Mouse (Mus musculus) hindbrain, embryonic 11.5 days (tissue): ENCODE measurements at regions not wholly inside any gene's neighbourhood (a gene's known extent, or its start where the extent isn't known, plus 50 kb on each side); places are given as distances from the start of the nearest gene placed in this dataset.
A peak's percentile ranks its signal among the peaks of the same experiment; 100 is the strongest.

Source experiments
- ATAC-seq: fragments of 200-750 bp; cut with Nextera tagmentation; 2 replicates; pipeline ENCODE4 v1.8.0; 2017; ENCODE audit warnings: mild to moderate bottlenecking, moderate TSS enrichment, moderate library complexity; ENCODE audit not compliant: low FRiP score
- DNase-seq: peaks from one replicate; pipeline ENCODE4 v3.0.0-alpha.2; 2015; ENCODE audit warnings: low spot score
- H3K27ac ChIP-seq: fragments of 300-500 bp; sonication (generic); 2 replicates; pipeline ENCODE4 v1.5.1; 2014; ENCODE audit warnings: mild to moderate bottlenecking, low read depth, low read length
- H3K27me3 ChIP-seq: fragments of 300-500 bp; sonication (generic); 2 replicates; pipeline ENCODE4 v1.6.1; 2014; ENCODE audit warnings: mild to moderate bottlenecking, low read length, moderate library complexity, mixed read lengths; ENCODE audit not compliant: control insufficient read depth, insufficient read depth
- H3K36me3 ChIP-seq: fragments of 300-500 bp; sonication (generic); 2 replicates; pipeline ENCODE4 v1.6.1; 2014; ENCODE audit warnings: mild to moderate bottlenecking, low read length, moderate library complexity, mixed read lengths; ENCODE audit not compliant: control insufficient read depth, insufficient read depth
- H3K4me1 ChIP-seq: fragments of 300-500 bp; sonication (generic); replicated peaks from 2 replicates; pipeline ENCODE4 v1.6.1; 2014; ENCODE audit warnings: low read length, mixed read lengths; ENCODE audit not compliant: control insufficient read depth, insufficient read depth
- H3K4me2 ChIP-seq: fragments of 300-500 bp; sonication (generic); replicated peaks from 2 replicates; pipeline ENCODE4 v1.6.1; 2014; ENCODE audit warnings: mild to moderate bottlenecking, low read depth, low read length
- H3K4me3 ChIP-seq: fragments of 300-500 bp; sonication (generic); 2 replicates; pipeline ENCODE4 v1.5.1; 2014; ENCODE audit warnings: low read depth, low read length
- H3K9ac ChIP-seq: fragments of 300-500 bp; sonication (generic); 2 replicates; pipeline ENCODE4 v1.6.1; 2014; ENCODE audit warnings: low read depth, low read length
- H3K9me3 ChIP-seq: fragments of 300-500 bp; sonication (generic); 2 replicates; pipeline ENCODE4 v1.6.1; 2016; ENCODE audit warnings: low read length; ENCODE audit not compliant: control insufficient read depth
- WGBS: fragments of 180-500 bp; shearing (Covaris S2); extraction: QIAGEN DNeasy Blood & Tissue Kit; methylation state at CpG from one replicate; pipeline ENCODE4 v1.1.7; 2014; 5-methylcytosine and 5-hydroxymethylcytosine counted together

DNA sequence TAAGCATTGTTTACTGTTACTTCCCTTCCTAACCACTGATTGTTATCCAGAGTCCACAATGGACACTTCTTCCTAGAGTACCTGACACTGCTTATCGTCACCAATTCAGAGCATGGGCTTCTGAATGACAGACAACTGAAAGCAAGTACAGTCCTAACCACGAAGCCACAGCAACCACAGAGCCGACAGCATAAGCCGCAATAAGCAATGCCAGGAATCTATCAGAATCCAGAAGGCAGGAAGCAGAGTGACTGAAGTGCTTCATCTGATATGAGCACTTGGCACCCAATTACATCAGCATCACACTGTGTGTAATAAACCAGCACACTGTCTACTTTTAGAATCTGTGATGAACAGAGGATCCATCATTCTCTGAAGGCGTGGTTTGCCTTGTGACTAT lies 237.0 kb upstream of the Adcy2 start:
- H3K4me1 ChIP-seq: no peaks in the 10 kb centered on the region
- H3K4me2 ChIP-seq: no peak overlapping the region
- no peak overlapping the region for H3K9ac ChIP-seq
- ATAC-seq (no peak), DNase-seq (no peak)
- H3K27ac ChIP-seq: no peak overlapping the region
- H3K36me3 ChIP-seq: no peaks in the 10 kb centered on the region
- WGBS: 89% methylated on average over 5 of the region's 5 CpGs
- H3K27me3 ChIP-seq: no peaks in the 10 kb centered on the region
- H3K9me3 ChIP-seq: no peaks in the 10 kb centered on the region
- no peak overlapping the region for H3K4me3 ChIP-seq

- Histone ChIP-seq H3K36me3 (no peaks in the 10 kb centered on the region), H3K27ac (no peak overlapping the region), H3K27me3 (no peaks in the 10 kb centered on the region), H3K9me3 (no peaks in the 10 kb centered on the region), H3K4me3 (no peak overlapping the region), H3K9ac (no peak overlapping the region), H3K4me1 (no peaks in the 10 kb centered on the region), H3K4me2 (no peak overlapping the region)
- 88% methylated on average over 3 of the region's 3 CpGs for WGBS
- ATAC-seq: no peak
- no peak for DNase-seq
These were observed 238.6 kb upstream of the Adcy2 start for GRCm38 (mm10) chr13:69237918-69238317.

DNA sequence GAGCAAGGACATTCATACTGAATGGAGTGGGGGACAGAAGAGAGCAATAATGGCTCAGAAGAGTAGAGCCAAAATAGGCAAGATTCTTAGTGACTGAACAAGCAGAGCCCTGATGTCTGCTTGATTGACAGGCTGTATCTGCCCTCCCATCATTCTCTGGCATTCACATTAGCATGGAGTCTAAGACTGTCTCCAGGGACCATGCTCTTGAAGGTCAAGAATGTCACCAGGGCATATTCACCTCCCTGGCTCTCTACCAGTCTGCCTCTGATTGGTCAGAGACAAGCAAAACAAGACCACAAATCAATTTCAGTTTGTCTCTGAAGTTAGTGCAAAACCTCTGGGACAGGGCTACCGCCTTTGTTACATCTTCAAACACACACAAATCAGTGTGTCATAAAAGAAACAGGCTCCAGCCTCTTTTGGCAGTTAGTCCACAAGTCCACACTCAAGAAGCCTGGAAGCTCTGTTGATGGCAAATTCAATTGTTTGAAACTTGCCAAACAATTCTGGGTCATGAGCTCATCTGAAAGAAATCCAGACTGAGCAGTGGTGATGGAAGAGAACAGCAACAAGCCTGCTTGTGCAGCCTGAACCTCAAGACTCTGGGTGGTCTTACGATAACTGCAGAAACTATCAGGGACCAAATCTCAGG lies 240.0 kb upstream of the Adcy2 start:
- Histone ChIP-seq H3K36me3 (no peaks in the 10 kb centered on the region), H3K27me3 (no peaks in the 10 kb centered on the region), H3K27ac (no peak overlapping the region), H3K9me3 (no peaks in the 10 kb centered on the region), H3K4me1 (no peaks in the 10 kb centered on the region), H3K9ac (no peak overlapping the region), H3K4me3 (no peak overlapping the region), H3K4me2 (no peak overlapping the region)
- no peak for DNase-seq
- ATAC-seq: no peak
- WGBS: 71% methylated on average over 2 of the region's 2 CpGs

GRCm38 (mm10) chr13:69242544-69243296 lies 243.4 kb upstream of the Adcy2 start:
- ATAC-seq: no peak

DNA sequence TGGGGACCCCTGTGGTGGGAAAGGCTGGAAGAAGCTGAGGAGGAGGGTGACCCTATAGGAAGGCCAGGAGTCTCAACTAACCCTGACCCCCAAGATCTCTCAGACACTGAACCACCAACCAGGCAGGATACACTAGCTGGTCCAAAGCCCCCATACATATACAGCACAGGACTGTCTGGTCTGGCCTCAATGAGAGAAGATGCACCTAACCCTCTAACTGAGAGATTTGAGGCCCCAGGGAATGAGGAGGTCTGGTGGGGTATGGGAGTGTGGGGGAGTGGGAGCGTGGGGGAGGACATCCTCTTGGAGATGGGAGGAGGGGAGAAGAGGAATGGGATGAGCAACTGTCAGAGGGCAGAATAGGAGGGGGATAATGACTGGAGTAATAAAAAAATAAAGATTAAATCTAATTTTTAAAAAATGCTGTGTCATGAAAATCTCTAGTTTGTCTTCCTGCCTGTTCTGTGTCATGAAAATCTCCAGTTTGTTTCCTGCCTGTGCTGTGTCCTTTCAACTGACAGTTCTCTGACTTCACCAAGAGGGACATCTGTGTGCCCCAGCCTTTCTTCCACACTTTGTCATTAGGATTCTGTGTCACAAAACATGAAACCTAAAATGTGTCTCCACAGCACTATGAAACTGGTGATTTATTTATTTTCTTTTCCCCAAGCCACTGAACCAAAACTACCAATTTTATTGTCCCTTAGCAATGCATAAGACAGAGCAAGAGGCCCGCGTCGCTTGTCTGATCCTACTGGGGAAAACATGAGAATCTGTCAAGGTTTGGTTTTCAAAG lies 251.2 kb upstream of the Adcy2 start:
- Histone ChIP-seq H3K4me2 (no peak overlapping the region), H3K36me3 (no peaks in the 10 kb centered on the region), H3K4me3 (no peak overlapping the region), H3K27me3 (no peaks in the 10 kb centered on the region), H3K4me1 (no peaks in the 10 kb centered on the region), H3K9ac (no peak overlapping the region), H3K9me3 (no peaks in the 10 kb centered on the region), H3K27ac (no peak overlapping the region)
- WGBS: 86% methylated on average over 4 of the region's 4 CpGs
- no peak for ATAC-seq
- no peak for DNase-seq

More at GRCm38 (mm10) chr13:69242544-69243296, 243.4 kb upstream of the Adcy2 start:
- Histone ChIP-seq H3K4me3 (no peak overlapping the region), H3K9ac (no peak overlapping the region), H3K27me3 (no peaks in the 10 kb centered on the region), H3K4me2 (no peak overlapping the region), H3K36me3 (no peaks in the 10 kb centered on the region), H3K4me1 (no peaks in the 10 kb centered on the region), H3K9me3 (no peaks in the 10 kb centered on the region), H3K27ac (no peak overlapping the region)
- WGBS: 86% methylated on average over 14 of the region's 14 CpGs
- no peak for DNase-seq

DNA sequence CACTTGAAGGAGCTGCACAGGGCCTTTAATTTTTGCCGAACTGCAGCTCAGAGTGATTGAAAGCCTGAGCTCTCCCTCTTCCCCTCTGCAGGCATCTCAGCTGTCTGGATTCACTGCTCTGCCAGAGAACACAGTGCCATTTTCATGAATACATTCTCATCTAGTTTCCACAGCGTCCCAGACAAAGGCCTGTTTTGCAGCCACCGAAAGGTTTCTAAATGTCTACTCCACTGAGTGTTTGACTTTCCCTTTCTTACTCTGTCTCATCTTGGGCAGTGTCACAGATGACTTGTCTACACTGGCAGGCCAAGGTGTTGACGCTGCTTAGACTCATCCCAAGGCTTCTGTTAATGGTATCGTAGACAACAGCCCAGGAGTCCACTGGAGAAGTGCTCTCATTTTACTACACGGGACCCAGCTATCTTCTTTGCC lies 251.8 kb upstream of the Adcy2 start:
- WGBS: 83% methylated on average over 6 of the region's 6 CpGs
- Histone ChIP-seq H3K4me3 (no peak overlapping the region), H3K4me1 (no peaks in the 10 kb centered on the region), H3K36me3 (no peaks in the 10 kb centered on the region), H3K9me3 (no peaks in the 10 kb centered on the region), H3K4me2 (no peak overlapping the region), H3K9ac (no peak overlapping the region), H3K27ac (no peak overlapping the region), H3K27me3 (no peaks in the 10 kb centered on the region)
- no peak for ATAC-seq
- no peak for DNase-seq

GRCm38 (mm10) chr13:69252335-69252734 lies 253.0 kb upstream of the Adcy2 start:
- DNase-seq (no peak), ATAC-seq (no peak)
- no peak overlapping the region for H3K9ac ChIP-seq

DNA sequence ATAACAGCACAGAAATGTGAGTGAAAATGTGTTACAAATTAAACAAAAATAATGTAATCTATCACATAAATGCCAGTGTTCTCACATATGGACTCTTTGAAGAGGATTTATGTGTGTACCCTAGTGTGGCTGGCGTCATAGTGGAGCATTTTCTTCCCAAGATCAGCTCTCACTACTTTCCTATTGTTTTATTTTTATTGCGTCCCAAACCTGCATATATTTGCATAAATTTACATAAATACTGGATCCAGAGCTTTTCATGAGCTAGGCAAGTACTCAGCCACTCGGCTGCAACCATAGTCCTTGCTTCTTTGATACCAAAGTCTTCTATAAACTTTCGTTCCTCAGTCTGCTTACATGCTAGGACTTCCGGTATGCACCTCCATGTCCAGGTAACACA lies 261.1 kb upstream of the Adcy2 start:
- H3K27ac ChIP-seq: no peak overlapping the region
- ATAC-seq (peak; percentile 72; the same call in 1 of the 2 replicates), DNase-seq (no peak)
- no peaks in the 10 kb centered on the region for H3K4me1 ChIP-seq
- H3K9ac ChIP-seq: no peak overlapping the region
- no peaks in the 10 kb centered on the region for H3K27me3 ChIP-seq
- 58% methylated on average over 5 of the region's 5 CpGs for WGBS
- no peak overlapping the region for H3K4me3 ChIP-seq
- no peaks in the 10 kb centered on the region for H3K36me3 ChIP-seq
- no peak overlapping the region for H3K4me2 ChIP-seq
- H3K9me3 ChIP-seq: no peaks in the 10 kb centered on the region

More at GRCm38 (mm10) chr13:69252335-69252734, 253.0 kb upstream of the Adcy2 start:
- Histone ChIP-seq H3K4me3 (no peak overlapping the region), H3K36me3 (no peaks in the 10 kb centered on the region), H3K4me1 (no peaks in the 10 kb centered on the region), H3K27ac (no peak overlapping the region), H3K27me3 (no peaks in the 10 kb centered on the region), H3K9me3 (no peaks in the 10 kb centered on the region), H3K4me2 (no peak overlapping the region)
- WGBS: 86% methylated on average over 10 of the region's 10 CpGs
